Mouse (Mus musculus) neural tube, embryonic 11.5 days (tissue): ENCODE measurements around the gene Fam120c. TPM values are rescaled to one million over a fixed set of nuclear protein-coding genes. Genes with fewer than 3 reads are reported as not detected.

Experiments used
- ATAC-seq: fragments of 200-750 bp; cut with Nextera tagmentation; 2 replicates; pipeline ENCODE4 v1.8.0; 2017; ENCODE audit warnings: moderate number of reproducible peaks, mild to moderate bottlenecking, moderate TSS enrichment, moderate library complexity; ENCODE audit not compliant: insufficient read depth, low FRiP score, low TSS enrichment
- DNase-seq: peaks from one replicate; pipeline ENCODE4 v3.0.0-alpha.2; 2015; ENCODE audit warnings: low spot score
- H3K27ac ChIP-seq: fragments of 300-500 bp; sonication (generic); 2 replicates; pipeline ENCODE4 v1.5.1; 2014; ENCODE audit warnings: low read depth, mild to moderate bottlenecking, low read length
- H3K27me3 ChIP-seq: fragments of 300-500 bp; sonication (generic); 2 replicates; pipeline ENCODE4 v1.6.1; 2014; ENCODE audit warnings: mild to moderate bottlenecking, low read length, mixed read lengths; ENCODE audit not compliant: control insufficient read depth, insufficient read depth
- H3K36me3 ChIP-seq: fragments of 300-500 bp; sonication (generic); 2 replicates; pipeline ENCODE4 v1.6.1; 2014; ENCODE audit warnings: mild to moderate bottlenecking, low read length, moderate library complexity, mixed read lengths; ENCODE audit not compliant: control insufficient read depth, insufficient read depth
- H3K4me1 ChIP-seq: fragments of 300-500 bp; sonication (generic); 2 replicates; pipeline ENCODE4 v1.6.1; 2014; ENCODE audit warnings: low read length, mixed read lengths; ENCODE audit not compliant: control insufficient read depth, insufficient read depth
- H3K4me2 ChIP-seq: fragments of 300-500 bp; sonication (generic); 2 replicates; pipeline ENCODE4 v1.6.1; 2014; ENCODE audit warnings: low read depth, mild to moderate bottlenecking, moderate library complexity
- H3K4me3 ChIP-seq: fragments of 300-500 bp; sonication (generic); 2 replicates; pipeline ENCODE4 v1.5.1; 2014; ENCODE audit warnings: low read depth, low read length
- H3K9ac ChIP-seq: fragments of 300-500 bp; sonication (generic); 2 replicates; pipeline ENCODE4 v1.6.1; 2014; ENCODE audit warnings: mild to moderate bottlenecking, low read length
- H3K9me3 ChIP-seq: fragments of 300-500 bp; sonication (generic); 2 replicates; pipeline ENCODE4 v1.6.1; 2016; ENCODE audit warnings: low read length; ENCODE audit not compliant: control insufficient read depth
- WGBS: fragments of 180-500 bp; shearing (Covaris S2); extraction: QIAGEN DNeasy Blood & Tissue Kit; methylation state at CpG from one replicate; pipeline ENCODE4 v1.1.7; 2014; 5-methylcytosine and 5-hydroxymethylcytosine counted together
- polyA plus RNA-seq: library from polyadenylated mRNA; unstranded; fragments of >200 nt; fragmentation: Nextera tagmentation; extraction: Ambion mirVana; gene quantifications from 2 replicates; pipeline ENCODE4 v1.2.1, GENCODE M21; 2014

Fam120c gene
- polyA plus RNA-seq: 3.4 and 3.6 TPM in 2 replicates

DNA sequence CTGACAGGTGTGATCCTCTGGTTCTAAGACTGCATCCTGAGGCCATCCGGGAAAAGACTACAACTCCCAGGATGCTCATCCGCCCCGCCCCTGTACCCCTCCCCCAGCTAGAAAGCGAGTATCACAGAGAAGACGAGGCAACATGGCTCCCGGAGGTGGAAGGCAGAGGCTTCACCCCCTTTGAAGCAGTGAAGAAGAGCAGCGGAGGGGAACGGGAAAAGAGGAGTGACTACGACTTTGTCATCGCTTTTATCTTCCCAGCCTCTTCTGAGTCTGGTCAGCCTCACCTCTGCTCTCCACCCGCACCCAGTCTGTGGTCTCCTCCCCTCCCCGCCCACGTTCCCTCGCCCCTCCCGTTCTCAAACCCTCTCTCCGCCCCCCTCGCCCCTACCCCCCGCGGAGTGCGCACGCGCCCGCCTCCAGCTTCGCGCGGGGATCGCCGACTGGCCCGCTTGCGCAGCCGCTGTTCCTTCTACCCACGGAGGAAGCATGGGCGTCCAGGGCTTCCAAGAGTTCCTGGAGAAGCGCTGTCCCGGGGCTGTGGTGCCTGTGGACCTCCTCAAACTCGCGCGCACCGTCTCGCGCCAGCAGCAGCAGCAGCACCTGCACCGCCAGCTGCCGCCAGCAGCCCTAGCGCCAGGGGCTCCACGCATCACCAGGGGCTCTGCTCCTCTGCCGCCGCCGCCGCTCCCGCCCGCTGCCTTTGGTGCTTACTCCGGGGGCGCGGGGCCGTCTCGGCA is at the start of gene Fam120c:
TSS of gene Fam120c (plus strand) at position 415 of the 740 bp plus-strand sequence.
- Histone ChIP-seq H3K4me1 (peaks cover 5% of the 10 kb centered on the region; the same call in 1 of the 2 replicates), H3K9ac (peak within 1 kb of the TSS; percentile 63), H3K36me3 (no peaks in the 10 kb centered on the region), H3K4me2 (peak within 1 kb of the TSS; percentile 60), H3K4me3 (peak within 1 kb of the TSS; percentile 68), H3K27me3 (no peaks in the 10 kb centered on the region; the same call in 1 of the 2 replicates), H3K27ac (peak within 1 kb of the TSS; percentile 67; the same call in 1 of the 2 replicates), H3K9me3 (no peaks in the 10 kb centered on the region)
- DNase-seq: peak; percentile 86
- ATAC-seq: peak; percentile 93
- whole genome bisulfite sequencing: 10% methylated on average over 40 of the region's 56 CpGs

DNA sequence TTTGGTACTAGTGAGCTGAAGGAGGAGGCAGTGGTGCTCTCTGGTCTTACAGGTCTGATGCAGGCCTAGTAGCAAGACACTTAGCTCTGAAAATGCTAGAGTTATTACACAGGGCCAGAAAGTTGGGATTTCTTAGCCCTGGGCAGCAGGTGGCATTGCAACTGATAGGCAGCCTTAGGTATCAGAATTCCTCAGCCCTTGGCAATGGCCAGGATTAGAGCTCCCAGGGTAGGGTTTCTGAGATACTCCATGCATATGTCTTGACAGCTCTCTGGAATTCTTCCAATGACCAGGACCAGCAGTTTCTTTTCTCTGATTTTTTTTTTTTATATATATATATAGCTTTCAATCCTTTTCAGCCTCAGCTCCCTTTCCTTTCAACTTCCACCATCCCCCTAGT is 45.6 kb upstream of the Fam120c start:
- H3K4me3 ChIP-seq: no peak overlapping the region
- no peak overlapping the region for H3K27ac ChIP-seq
- H3K36me3 ChIP-seq: no peaks in the 10 kb centered on the region
- H3K9ac ChIP-seq: no peak overlapping the region
- H3K9me3 ChIP-seq: no peaks in the 10 kb centered on the region
- no peak overlapping the region for H3K4me2 ChIP-seq
- DNase-seq (no peak), ATAC-seq (no peak)
- H3K4me1 ChIP-seq: no peaks in the 10 kb centered on the region
- no peaks in the 10 kb centered on the region for H3K27me3 ChIP-seq

DNA sequence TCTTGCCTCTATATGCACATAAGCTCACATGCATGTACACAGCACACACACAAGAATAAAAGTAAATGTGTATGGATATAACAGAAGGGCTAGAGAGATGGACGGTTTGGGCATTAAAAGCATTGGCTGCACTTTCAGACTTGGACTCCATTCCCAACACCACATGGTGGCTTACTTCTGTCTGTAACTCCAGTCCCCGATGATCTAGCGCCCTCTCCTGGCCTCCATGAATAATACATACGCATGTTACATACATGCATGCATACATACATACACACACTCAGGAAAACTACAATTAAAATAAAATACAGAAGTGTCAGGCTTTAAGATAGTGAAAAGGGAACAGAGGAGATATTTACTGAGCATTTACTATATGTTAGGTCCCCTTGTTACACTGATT is 30.2 kb upstream of the Fam120c start:
- Histone ChIP-seq H3K9ac (no peak overlapping the region), H3K4me3 (no peak overlapping the region), H3K27ac (no peak overlapping the region), H3K27me3 (no peaks in the 10 kb centered on the region), H3K36me3 (no peaks in the 10 kb centered on the region), H3K9me3 (no peaks in the 10 kb centered on the region), H3K4me2 (no peak overlapping the region), H3K4me1 (no peaks in the 10 kb centered on the region)
- ATAC-seq (no peak), DNase-seq (no peak)
- 79% methylated on average over 4 of the region's 4 CpGs for WGBS

DNA sequence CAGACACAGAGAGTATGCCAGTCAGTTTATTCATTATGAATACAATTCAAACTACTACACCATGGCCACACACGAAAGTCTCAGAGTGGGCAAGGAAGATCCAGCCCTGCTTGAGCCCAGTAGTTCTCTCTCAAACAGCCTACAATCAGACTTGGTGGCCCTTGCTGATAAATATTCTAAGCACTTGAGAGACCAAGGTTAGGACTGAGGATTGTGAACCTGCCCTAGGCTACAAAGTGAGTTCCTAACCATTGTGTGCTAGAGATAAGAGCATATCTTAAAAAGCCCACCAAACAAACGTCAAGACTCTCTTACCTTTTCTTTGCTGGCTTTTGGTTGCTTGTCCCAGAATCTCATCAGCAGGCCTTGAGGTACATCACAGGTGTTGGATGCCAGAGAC is 10.4 kb upstream of the Fam120c start:
- H3K4me3 ChIP-seq: no peak overlapping the region
- no peak overlapping the region for H3K4me2 ChIP-seq
- 97% methylated on average over 2 of the region's 2 CpGs for WGBS
- ATAC-seq: no peak
- DNase-seq: no peak
- no peaks in the 10 kb centered on the region for H3K9me3 ChIP-seq
- H3K27ac ChIP-seq: no peak overlapping the region
- no peak overlapping the region for H3K9ac ChIP-seq
- H3K36me3 ChIP-seq: no peaks in the 10 kb centered on the region
- H3K4me1 ChIP-seq: no peaks in the 10 kb centered on the region
- no peaks in the 10 kb centered on the region for H3K27me3 ChIP-seq

DNA sequence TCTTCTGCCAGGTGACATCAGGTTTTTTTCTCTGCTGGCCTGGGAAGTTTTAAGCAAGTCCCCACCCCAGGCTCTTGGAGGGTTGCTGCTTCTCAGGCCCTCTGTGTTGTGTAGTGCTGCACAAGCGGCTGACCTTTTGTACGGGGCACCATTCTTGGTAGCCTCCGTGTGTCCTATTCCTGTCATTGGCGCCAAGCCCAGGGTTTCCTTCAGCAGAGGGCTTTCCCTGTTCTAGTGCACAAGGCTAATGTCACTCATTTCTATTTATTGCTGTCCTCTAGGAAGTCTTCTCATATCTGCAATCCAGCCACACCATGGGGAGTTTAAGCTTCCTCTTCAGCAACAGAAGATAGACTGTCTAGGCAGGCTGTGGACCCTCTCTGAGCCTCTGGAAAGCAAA is 6.2 kb upstream of the Fam120c start:
- no peak overlapping the region for H3K9ac ChIP-seq
- no peak overlapping the region for H3K4me3 ChIP-seq
- no peaks in the 10 kb centered on the region for H3K9me3 ChIP-seq
- no peaks in the 10 kb centered on the region for H3K36me3 ChIP-seq
- H3K4me2 ChIP-seq: no peak overlapping the region
- no peak for DNase-seq
- H3K4me1 ChIP-seq: no peaks in the 10 kb centered on the region
- no peak for ATAC-seq
- no peak overlapping the region for H3K27ac ChIP-seq
- H3K27me3 ChIP-seq: no peaks in the 10 kb centered on the region
- WGBS: 76% methylated on average over 4 of the region's 4 CpGs

DNA sequence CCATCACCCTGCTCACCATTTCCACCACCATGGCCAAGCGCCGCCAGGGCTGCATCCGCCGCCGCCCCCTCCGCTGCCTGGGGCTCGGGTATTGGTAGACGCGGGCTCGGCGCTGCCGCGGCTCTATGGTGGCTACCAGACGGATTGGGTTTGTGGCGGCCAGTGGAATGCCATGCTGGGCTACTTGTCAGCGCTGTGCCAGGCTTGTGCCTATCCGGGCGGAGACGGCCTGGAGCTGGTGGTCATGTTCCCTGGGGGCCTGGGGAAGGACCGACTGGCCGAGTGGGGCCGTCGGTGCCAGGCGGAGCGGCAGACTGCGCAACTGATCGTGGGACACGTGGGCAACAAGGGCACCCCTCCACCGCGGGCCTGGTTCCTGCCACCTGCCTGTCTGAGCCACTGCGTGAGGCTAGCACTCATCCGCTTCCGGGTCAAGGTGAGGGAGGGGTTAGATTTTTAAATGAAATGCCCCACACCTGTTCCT is 568 bp downstream of the Fam120c start:
- peak overlapping the region; percentile 68 for H3K4me3 ChIP-seq
- DNase-seq (no peak), ATAC-seq (peak; percentile 56)
- peak overlapping the region; percentile 60 for H3K4me2 ChIP-seq
- 33% methylated on average over 27 of the region's 33 CpGs for WGBS
- H3K9ac ChIP-seq: peak overlapping the region; percentile 63
- peak overlapping the region; percentile 67; the same call in 1 of the 2 replicates for H3K27ac ChIP-seq
- no peaks in the 10 kb centered on the region; the same call in 1 of the 2 replicates for H3K27me3 ChIP-seq
- no peaks in the 10 kb centered on the region for H3K36me3 ChIP-seq
- no peaks in the 10 kb centered on the region for H3K9me3 ChIP-seq
- H3K4me1 ChIP-seq: peaks cover 5% of the 10 kb centered on the region; the same call in 1 of the 2 replicates

DNA sequence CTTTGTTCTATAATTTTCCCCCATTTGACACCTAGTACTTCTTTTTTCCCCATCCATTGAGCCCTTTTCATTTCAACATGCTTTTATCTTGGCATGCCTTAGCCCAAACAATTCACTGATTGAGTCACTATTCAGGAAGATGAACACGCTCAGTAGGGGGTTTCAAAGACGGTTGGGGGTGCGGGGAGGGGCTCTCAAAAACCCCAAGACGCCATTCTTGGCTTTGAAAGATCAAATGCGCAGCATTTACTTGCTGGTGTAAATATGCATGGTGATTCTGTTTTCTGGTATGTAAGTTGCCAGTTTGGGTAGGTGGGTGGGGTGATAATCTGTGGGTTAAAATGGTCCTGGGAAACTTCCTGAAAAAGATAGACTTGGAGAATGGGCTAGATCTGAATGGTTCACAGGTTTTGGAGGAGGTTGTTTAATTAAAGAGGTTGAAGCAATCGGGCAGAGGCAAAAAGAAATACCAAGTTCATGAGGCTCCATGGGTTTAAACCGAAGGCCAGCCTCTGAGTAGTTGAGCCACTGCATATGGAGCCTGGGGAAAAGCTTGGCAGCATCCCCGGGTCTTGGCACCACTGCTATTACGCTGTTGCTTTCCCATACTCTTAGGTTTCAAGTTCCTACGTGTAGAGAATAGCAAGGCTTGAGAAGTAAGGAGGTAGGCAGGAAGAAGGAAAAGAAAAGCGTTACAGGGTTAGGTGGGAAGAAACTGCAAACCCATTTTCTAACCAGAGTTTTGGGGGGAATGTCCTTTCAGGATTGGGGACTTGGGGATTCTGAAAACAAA is 1.6 kb downstream of the Fam120c start:
- Histone ChIP-seq H3K4me2 (peak overlapping the region; percentile 60), H3K36me3 (no peaks in the 10 kb centered on the region), H3K9ac (no peak overlapping the region), H3K4me3 (peak overlapping the region; percentile 68), H3K9me3 (no peaks in the 10 kb centered on the region), H3K27me3 (no peaks in the 10 kb centered on the region; the same call in 1 of the 2 replicates), H3K27ac (no peak overlapping the region), H3K4me1 (peaks cover 5% of the 10 kb centered on the region; the same call in 1 of the 2 replicates)
- ATAC-seq (no peak), DNase-seq (no peak)
- 41% methylated on average over 11 of the region's 11 CpGs for WGBS

DNA sequence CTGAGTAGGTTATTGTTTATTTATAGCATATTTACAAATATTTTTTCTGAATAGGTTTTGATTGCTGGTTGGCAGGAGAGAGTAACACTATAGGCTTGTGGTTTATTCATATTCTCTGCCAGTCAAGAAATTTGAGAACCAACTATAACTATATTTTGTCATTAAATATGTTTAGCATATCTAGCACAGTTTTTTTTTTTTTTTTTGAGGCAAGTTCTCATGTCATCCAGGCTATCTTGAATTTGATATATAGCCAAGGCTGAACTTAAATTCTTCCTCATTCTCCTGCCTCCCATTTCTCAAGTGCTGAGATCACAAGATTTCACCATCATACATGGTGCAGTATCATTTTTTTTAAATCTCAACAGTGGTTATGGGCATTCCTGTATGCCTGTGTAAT is 3.3 kb downstream of the Fam120c start:
- no peak for DNase-seq

More for the DNA sequence above, 3.3 kb downstream of the Fam120c start:
- Histone ChIP-seq H3K9me3 (no peaks in the 10 kb centered on the region), H3K9ac (no peak overlapping the region), H3K27me3 (no peaks in the 10 kb centered on the region; the same call in 1 of the 2 replicates), H3K27ac (no peak overlapping the region), H3K4me1 (peaks cover 5% of the 10 kb centered on the region; the same call in 1 of the 2 replicates), H3K4me3 (no peak overlapping the region), H3K4me2 (no peak overlapping the region), H3K36me3 (no peaks in the 10 kb centered on the region)
- no peak for ATAC-seq
